Mouse (Mus musculus) left cerebral cortex, postnatal 4 days (tissue): ENCODE results near the gene Ctps. TPM values are rescaled to one million over a fixed set of nuclear protein-coding genes. Genes with fewer than 3 reads are reported as not detected.
"Not testable (repeated sequence)": the region's sequence is repeated elsewhere in the genome, so short reads cannot be mapped to it uniquely, and the experiment has no call there.

Source experiments
- DNase-seq: peaks from one replicate; pipeline ENCODE4 v3.0.0-alpha.2; 2022
- intact Hi-C: fragments of 180-260 bp; cut with DNase I; formaldehyde crosslinking; loops from one replicate; pipeline ENCODE4 v1.15.1; 2025
- total RNA-seq, 2 experiments: library from RNA; stranded (reverse); gene quantifications; 2 replicates each; pipeline ENCODE4 v1.2.3; 2021

Gene Ctps
- 10 to 100 TPM; 72.0 to 72.1 TPM for total RNA-seq

DNA sequence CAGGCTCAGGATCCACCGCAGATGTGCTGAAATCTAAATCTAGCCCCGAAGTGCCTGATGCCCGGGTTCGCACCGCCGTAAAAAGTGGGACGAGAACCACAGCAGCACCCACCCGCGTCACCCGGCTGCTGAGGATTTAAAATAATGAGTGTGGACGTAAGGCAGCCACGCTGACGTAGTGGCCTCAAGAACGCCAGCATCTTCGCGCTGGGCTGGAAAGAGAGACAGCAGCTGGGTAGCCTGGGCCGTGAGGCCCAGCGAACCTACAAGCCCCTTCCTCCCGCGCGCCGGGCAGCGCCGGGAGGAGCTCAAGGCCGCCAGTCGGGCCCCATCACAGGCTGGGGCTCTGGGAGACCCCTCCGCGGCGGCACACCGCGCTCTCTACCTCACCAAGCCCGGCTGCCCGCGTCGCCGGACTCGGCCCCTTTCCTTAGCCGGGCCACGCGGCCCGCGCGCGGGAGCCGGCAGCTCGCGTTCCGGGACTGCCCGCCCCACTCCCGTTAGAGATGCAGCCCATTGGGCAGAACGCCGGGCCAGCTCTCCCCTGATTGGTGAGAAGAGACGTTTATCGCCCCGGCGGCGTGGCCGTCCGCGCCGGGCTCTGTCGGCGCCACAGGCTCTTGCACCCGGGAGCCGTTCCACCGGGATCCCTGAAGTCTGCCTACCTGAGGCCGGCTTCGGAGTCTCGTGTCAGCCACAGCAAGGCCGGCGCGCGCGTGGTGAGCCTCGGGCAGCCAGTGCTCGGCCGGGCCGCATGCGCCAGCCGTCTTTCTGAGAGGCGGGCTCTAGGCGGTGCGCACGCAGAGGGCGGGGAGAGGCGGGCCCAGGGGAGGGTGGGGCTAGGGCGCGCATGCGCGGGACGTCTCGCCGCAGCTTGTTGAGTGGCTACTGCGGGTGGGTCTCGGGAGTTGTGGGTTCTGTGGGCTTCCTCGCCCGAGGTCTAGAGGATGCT lies at the start of gene Ctps:
TSS of gene Ctps (minus strand) at position 791 of the 952 bp plus-strand sequence.
- intact Hi-C loops, result no loop called here
- peak; percentile 98 for DNase-seq

DNA sequence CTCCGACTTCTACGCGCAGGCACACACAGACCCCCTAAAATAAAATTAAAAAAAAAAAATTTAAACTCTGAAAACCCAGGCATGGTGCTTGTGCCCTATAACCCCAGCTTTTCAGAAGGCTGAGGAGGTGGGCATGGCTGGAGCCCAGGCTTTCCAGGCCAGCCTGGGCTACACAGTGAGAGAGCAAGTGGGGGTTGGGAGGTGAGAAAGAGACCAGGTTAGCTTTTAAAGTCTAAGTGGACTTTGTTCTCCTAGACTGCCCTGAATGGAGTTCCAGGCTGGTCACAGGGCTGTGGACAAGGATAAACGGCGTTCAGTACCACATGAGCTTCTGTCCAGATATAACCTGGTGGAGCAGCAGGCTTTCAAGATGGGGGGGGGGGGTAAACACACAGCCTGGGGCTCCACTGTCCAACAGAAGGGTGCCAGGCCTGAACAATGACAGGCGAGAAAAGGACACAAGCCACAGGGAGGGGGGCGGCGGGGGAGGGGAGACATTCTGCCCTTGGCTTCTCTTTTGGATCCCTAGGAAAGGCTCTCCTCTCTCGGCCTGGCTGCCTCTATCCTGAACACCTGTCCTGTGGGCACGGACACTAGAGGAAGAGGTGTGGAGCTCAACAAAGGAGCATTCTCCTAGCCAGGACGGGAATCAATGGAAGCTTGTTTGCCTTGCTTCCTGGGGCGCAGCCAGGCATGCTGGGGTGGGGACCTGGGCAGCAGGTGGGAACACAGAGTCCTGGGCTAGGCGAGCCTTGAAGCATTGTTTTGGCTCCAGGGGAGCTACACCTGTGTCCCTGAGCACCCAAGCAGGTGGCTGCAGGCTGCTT lies 46.3 kb upstream of the Ctps start:
- DNase-seq, result peak; percentile 10

GRCm38 (mm10) chr4:120615528-120616081 lies 45.5 kb upstream of the Ctps start:
- intact Hi-C loops, result no loop called here
- DNase-seq, result peak; percentile 27

More for the DNA sequence above, 46.3 kb upstream of the Ctps start:
- intact Hi-C loops, result no loop called here

DNA sequence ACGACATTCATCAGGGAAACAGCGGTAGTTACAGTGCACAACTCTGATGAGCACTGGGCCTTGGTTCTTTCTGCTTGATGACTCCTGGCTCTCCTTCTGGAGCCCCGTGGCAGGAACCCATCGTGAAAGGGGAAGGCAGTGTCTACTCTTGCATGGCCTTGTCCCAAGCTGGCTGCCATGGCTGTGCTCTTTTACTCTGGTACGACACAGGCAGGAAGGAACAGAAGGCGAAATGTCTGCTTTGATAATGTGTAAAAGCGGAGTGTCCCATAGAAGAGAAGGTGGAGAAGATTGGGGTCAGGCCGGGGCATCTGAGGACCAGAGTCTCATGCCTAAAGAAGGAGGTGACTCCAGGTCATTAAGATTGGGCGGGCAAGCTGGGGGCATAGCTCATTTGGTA lies 44.6 kb upstream of the Ctps start:
- DNase-seq, result no peak
- intact Hi-C loops, result no loop called here

GRCm38 (mm10) chr4:120613691-120614329 lies 43.7 kb upstream of the Ctps start:
- peak; percentile 13 for DNase-seq
- intact Hi-C loops, result no loop called here

- DNase-seq, result no peak
- intact Hi-C loops, result no loop called here
Observed at GRCm38 (mm10) chr4:120612304-120613080, 42.4 kb upstream of the Ctps start.

DNA sequence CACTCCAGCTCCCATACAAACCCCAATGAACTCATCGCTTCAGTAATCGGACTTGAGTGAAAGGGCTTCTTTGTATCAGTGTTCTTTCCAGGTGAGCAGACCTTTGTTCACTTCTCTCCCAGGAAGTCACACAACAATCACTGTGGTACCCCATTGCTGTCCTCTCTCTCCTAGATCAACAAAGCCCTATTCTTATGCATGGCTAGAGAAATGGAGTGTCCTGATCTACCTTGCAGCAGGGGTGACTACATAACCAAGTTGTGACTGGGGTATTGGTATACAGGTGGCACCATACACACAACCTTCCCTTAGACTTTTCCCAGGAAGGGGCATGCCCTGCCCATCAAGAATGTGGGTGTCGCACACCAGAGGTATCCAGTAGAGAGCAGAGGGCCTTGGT lies 40.9 kb upstream of the Ctps start:
- no peak for DNase-seq
- intact Hi-C loops, result no loop called here

DNA sequence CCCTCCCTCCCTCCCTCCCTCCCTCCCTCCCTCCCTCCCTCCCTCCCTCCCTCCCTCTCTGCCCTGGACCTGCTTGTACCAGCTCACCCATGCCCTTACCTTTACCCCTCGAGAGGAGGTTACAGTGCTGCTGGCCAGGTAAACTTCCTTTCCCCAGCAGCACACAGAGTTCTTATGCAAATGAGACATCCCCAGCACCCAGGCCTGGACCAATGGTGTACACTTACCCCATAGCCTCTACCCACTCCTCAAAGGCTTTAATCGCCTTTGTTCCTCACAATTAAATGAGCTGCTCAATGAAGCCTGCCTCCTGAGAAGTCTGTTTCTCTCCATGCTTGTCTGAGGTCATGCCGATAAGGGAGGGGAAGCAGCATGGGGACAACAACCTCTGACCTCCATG lies 36.9 kb upstream of the Ctps start:
- intact Hi-C loops, result no loop called here
- DNase-seq, result no peak

DNA sequence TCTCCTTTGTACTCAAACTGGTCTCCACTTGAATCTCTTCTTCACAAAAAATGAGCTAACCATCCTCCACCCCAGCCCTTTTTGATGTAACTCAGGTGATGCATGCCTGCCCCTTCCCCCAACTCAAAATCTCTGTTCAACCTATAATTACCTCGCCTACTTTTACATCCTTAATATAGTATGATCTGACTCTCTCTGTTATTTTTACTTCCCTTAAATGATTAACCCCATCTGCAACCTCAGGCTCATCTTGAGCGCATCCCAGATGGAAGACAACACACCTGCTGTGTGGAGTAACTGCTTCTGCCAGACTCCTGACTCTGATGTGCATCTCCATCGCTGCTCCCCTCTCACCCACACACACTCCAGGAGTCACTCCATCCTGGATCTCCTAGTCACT lies 32.6 kb upstream of the Ctps start:
- DNase-seq, result no peak
- intact Hi-C loops, result no loop called here

DNA sequence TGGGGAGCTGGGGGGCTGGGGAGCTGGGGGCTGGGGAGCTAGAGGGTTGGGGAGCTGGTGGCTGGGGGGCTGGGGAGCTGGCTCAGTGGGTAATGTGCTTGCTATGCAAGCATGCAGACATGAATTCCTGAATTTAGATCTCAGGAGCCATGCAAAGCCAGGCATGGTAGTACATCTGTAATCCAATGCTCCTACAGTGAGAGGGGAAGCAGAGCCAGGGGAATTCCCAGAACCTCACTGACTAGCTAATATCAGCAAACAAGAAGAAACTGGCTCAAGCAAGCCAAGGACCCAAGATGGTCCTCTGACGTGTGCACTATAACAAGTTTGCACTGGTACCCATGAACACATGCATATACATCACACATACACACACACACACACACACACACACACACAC lies 31.7 kb upstream of the Ctps start:
- DNase-seq, result no peak
- intact Hi-C loops, result no loop called here

DNA sequence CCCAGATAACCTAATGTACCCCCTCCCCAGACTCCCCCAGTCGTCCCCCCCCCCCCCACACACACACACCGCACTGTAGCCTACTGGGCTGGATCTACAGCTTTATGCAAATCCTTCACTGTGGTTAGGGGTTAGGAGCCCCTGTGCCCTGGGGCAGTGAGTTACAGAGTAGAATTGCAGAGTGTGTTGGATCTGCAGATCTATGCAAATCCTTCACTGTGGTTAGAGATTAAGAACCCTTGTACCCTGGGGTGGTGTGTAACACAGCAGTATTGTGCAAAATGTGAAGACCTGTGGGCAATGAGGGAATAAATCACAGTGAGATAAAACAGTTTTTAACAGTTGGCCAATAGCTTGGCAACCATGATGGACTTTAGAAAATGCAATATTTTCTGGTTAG lies 28.8 kb upstream of the Ctps start:
- intact Hi-C loops, result loop anchor here (10.0 kb wide), 1 partner anchor 296 kb away; no protein-coding TSS in a partner anchor
- DNase-seq, result no peak

DNA sequence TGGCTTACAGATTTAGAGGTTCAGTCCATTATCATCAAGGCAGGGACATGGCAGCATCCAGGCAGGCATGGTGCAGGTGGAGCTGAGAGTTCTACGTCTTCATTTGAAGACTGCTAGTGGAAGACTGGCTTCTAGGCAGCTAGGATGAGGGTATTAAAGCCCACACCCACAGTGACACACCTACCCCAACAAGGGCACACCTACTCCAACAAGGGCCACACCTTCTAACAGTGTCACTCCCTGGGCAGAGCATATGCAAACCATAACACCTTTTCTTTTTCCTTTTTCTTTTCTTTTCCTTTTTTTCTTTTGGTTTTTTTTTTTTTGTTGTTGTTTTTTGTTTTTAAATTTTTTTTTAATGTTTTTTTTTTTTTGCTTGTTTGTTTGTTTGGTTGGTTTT lies 26.1 kb upstream of the Ctps start:
- DNase-seq, result not testable (repeated sequence)
- intact Hi-C loops, result loop anchor here (10.0 kb wide), 1 partner anchor 299 kb away; no protein-coding TSS in a partner anchor

DNA sequence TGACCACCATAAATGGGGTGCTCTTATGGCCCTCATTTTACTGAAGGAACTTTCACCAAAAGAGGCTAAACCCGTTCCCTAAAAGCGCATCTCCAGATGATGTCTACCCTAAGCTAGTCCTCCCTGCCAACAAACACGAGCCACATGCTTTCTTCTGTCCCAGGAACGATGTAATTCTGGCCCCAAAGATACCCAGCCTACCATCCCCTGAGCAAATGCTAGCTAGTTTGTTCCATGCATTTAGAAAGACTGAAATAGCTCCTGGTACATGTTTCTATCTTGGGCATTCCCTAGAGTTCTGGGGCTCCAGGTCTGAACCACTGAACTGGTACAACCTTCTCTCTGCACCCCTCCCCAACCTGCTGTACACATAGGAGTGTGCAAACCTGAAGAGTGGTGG lies 20.9 kb upstream of the Ctps start:
- no peak for DNase-seq
- intact Hi-C loops, result loop anchor here (5.0 to 10.0 kb wide), 2 partner anchors 166 to 304 kb away; no protein-coding TSS in a partner anchor

DNA sequence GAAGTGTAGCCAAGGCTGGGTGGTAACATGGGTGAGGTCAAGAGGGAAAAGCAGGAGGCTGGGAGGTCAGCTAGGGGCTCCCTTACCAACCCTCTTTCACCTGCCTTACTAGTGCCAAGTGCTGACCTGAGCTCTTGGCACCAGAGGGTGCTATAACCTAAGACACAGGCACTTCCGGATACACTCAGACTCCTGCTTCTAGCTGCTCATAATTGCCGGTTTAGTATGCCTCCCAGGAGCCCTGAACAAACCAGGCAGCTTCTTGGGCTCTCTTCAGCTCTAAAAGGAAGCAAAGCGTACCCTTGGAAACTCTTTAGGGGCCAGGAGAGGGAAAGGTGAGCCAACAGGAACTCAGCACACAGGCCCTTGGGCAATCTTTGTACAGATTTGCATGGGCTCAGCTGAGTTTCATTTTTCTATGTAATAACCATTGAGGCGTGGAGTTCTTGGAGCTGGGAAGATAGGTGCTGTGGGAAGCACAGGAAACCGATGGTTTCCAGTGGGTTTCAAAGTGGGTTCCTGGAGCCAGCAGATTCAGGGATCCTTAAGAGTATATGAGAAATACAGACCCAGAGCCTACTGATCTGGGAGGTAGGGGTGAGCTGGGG lies 19.8 kb upstream of the Ctps start:
- DNase-seq, result peak; percentile 43
- intact Hi-C loops, result loop anchor here (5.0 to 10.0 kb wide), 4 partner anchors 92 to 325 kb away; no protein-coding TSS in a partner anchor

DNA sequence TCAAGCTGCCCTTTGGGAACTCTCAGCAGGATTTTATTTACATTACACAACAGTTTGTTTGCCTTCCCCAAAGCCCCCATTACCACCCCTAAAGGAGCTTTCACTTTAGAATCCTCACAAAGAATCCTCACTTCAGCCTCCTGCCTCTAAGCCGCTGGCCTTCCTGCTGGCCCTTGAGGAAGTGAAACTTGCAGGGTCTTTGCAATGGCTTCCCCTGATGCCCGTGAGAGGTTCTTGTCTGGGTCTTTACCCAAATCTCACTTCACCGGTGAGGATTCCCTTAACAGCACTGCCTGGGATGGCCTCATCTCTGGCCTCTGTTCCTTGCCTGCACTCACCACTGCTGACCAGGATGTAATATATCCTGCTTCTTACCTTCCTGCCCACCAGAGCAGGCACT lies 19.0 kb upstream of the Ctps start:
- no peak for DNase-seq
- intact Hi-C loops, result loop anchor here (5.0 to 10.0 kb wide), 2 partner anchors 93 to 326 kb away; no protein-coding TSS in a partner anchor

- intact Hi-C loops, result loop anchor here (5.0 to 10.0 kb wide), 2 partner anchors 94 to 326 kb away; no protein-coding TSS in a partner anchor
- DNase-seq, result no peak
Observed at GRCm38 (mm10) chr4:120588445-120588844, 18.4 kb upstream of the Ctps start, which contains the start of gene Gm8439. Gene Gm8439 (plus strand): TSS chr4:120588745.

DNA sequence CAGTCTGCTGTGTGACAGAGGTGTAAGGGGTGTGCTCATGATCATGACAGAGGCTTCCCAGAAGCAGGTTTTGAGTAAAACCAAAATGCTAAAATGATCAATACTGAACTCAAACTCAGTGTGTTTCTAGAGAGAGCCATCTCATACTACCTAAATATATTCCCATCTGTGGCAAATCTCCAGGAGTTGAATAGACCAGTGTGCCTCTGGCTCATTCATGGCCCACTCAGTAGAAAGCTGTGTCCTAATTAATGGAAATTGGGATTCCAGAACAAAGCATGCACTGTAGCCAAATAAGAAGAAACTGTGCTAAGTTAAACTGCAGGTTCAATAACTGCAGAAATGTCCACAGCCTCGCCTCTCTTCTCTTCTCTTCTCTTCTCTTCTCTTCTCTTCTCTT lies 16.9 kb upstream of the Ctps start:
- DNase-seq, result no peak
- intact Hi-C loops, result loop anchor here (5.0 to 10.0 kb wide), 2 partner anchors 95 to 328 kb away; no protein-coding TSS in a partner anchor

DNA sequence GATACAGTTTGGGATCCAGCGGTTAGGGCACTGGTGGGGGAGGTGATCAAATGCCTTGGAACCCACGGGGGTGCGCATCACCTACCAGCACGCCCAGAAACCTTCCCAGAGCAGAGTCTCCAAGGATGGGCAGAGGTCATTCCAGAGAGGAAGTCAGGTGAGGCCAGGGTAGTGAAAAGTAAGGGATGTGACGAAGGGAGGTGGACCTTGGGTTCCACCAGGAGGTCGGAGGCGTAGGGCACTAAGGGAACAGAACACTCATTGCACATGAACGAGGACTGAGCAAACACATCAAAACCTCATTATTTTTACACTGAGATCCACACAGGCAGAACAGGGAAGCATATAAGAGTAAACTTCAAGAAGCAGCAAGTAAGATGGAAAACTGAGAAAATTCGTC lies 11.6 kb upstream of the Ctps start:
- intact Hi-C loops, result loop anchor here (10.0 kb wide), 1 partner anchor 333 kb away; no protein-coding TSS in a partner anchor
- no peak for DNase-seq

DNA sequence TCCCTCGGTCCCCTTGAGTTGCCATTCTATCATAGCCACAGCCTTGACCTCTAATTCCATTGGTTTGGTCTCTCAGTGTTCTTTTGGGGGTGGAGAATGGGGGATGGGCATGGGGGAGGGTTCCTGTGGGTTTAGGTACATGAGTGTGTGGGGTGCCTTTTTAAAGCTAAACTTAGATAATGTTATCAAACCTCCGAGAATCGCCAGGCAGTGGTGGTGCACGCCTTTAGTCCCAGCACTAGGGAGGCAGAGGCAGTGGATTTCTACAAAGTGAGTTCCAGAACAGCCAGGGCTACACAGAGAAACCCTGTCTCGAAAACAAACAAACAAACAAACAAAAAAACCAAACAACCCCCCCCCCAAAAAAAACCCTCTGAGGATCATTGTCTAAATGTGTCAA lies 10.8 kb upstream of the Ctps start:
- intact Hi-C loops, result loop anchor here (10.0 kb wide), 1 partner anchor 334 kb away; no protein-coding TSS in a partner anchor
- no peak for DNase-seq
